Mouse (Mus musculus): Measurements from ENCODE around the gene Foxo1.

GRCm38 (mm10) chr3:52268737-52269513 lies 789 bp downstream of the Foxo1 start:
- TF ChIP-seq CTCF (IDR thresholded peaks at IDR 0.05; ENCODE audit: low read depth) = no peak
- no peak for TF ChIP-seq EP300 (optimal IDR thresholded peaks at IDR 0.05)
